Mouse (Mus musculus): ENCODE measurements around the gene Aip. TPM values are rescaled to one million over a fixed set of nuclear protein-coding genes. Genes with fewer than 3 reads are reported as not detected.

Gene Aip
- total RNA-seq, 1 experiment: 26.9 TPM

DNA sequence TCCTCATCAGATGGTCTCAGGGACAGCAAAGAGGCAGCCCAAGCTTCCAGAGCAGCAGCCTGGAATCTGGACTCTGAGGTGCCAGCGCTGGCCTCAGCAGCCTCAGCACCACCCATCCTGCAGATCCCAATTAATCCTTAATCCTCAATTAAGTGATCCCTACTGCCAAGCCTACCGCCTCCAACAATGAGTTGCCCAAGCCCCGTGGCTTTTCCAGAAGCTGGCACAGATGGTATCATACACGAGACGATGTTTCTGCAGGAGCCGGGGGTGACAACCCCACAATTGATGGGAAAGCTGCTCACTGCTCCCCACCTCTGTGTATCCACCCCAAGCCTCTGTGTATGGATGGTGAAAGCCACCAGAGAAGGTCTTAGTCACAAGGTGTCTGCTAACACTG is 36.5 kb downstream of the Aip start:
- in situ Hi-C loops (cut with MboI; ENCODE audit: low sequenced_read_pairs in 2 of 2, unreplicated experiment in 2 of 2): no loop called here
- no peak overlapping the region for H3K4me3 ChIP-seq (ENCODE audit: insufficient read depth in 1 of 2, low read depth in 1 of 2, low read length in 2 of 2, poor library complexity in 1 of 2, severe bottlenecking in 1 of 2)
- TF ChIP-seq HCFC1 (IDR thresholded peaks at IDR 0.05; ENCODE audit: borderline replicate concordance, insufficient read depth, low read length): no peak
- no peak for TF ChIP-seq CHD2 (IDR thresholded peaks at IDR 0.05; ENCODE audit: low read depth, low read length)
- no peak for TF ChIP-seq MAFK (IDR thresholded peaks at IDR 0.05; ENCODE audit: insufficient read depth, low read depth, low read length)
- TF ChIP-seq ZC3H11A (IDR thresholded peaks at IDR 0.05; ENCODE audit: borderline replicate concordance, low read depth, low read length): no peak
- TF ChIP-seq ZNF384 (IDR thresholded peaks at IDR 0.05; ENCODE audit: low read depth, low read length): no peak

DNA sequence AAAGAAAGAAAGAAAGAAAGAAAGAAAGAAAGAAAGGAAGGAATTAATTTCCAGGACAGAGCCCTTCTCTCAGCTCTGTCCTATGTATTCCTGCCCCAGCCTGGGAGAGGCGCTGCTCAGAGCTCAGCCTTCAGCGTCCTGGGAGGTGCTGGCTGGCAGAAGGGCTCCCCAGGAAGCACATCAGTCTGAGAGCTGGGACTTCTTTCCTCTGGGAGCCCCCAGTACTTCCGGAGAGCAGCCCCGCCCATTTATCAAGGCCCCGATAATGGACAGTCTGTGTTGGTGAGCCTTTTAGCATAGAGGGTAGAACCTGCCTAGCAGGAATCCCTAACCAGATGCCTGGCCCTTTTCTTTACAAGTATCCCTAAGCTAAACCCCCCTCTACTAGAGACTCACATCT is 37.5 kb downstream of the Aip start:
- Histone ChIP-seq H3K9ac (ENCODE audit: insufficient read depth, low read depth, low read length, poor library complexity, severe bottlenecking) (no peak overlapping the region), H3K4me1 (ENCODE audit: control insufficient read depth in 2 of 2, insufficient read depth in 2 of 2, low read length in 2 of 2, poor library complexity in 1 of 2) (peaks cover 0 to 10% of the 10 kb centered on the region in 2 experiments; a peak in 1 of 4 replicates), H3K4me3 (ENCODE audit: insufficient read depth in 1 of 2, low read depth in 1 of 2, low read length in 2 of 2, poor library complexity in 1 of 2, severe bottlenecking in 1 of 2) (no peak overlapping the region), H3K27ac (ENCODE audit: insufficient read depth, low read depth, low read length, poor library complexity, severe bottlenecking) (no peak overlapping the region), H3K36me3 (ENCODE audit: control insufficient read depth, insufficient read depth, low read length, poor library complexity, severe bottlenecking) (no peaks in the 10 kb centered on the region), H3K9me3 (ENCODE audit: control insufficient read depth, insufficient read depth, low read depth, low read length) (no peaks in the 10 kb centered on the region)
- DNase-seq (ENCODE audit: low read depth, low spot score): no peak
- TF ChIP-seq ZC3H11A (IDR thresholded peaks at IDR 0.05; ENCODE audit: borderline replicate concordance, low read depth, low read length) (no peak), CHD2 (IDR thresholded peaks at IDR 0.05; ENCODE audit: low read depth, low read length) (no peak), HCFC1 (IDR thresholded peaks at IDR 0.05; ENCODE audit: borderline replicate concordance, insufficient read depth, low read length) (no peak), ZNF384 (IDR thresholded peaks at IDR 0.05; ENCODE audit: low read depth, low read length) (no peak), MAFK (IDR thresholded peaks at IDR 0.05; ENCODE audit: insufficient read depth, low read depth, low read length) (no peak)
- in situ Hi-C loops (cut with MboI; ENCODE audit: low sequenced_read_pairs in 2 of 2, unreplicated experiment in 2 of 2): no loop called here

More for the DNA sequence above, 36.5 kb downstream of the Aip start:
- DNase-seq (ENCODE audit: low read depth, low spot score): no peak
- no peak overlapping the region for H3K27ac ChIP-seq (ENCODE audit: insufficient read depth, low read depth, low read length, poor library complexity, severe bottlenecking)
- no peak overlapping the region for H3K9ac ChIP-seq (ENCODE audit: insufficient read depth, low read depth, low read length, poor library complexity, severe bottlenecking)
- no peaks in the 10 kb centered on the region for H3K36me3 ChIP-seq (ENCODE audit: control insufficient read depth, insufficient read depth, low read length, poor library complexity, severe bottlenecking)
- H3K9me3 ChIP-seq (ENCODE audit: control insufficient read depth, insufficient read depth, low read depth, low read length): no peaks in the 10 kb centered on the region
- H3K4me1 ChIP-seq (ENCODE audit: control insufficient read depth in 2 of 2, insufficient read depth in 2 of 2, low read length in 2 of 2, poor library complexity in 1 of 2): peaks cover 0 to 8% of the 10 kb centered on the region in 2 experiments; a peak in 2 of 4 replicates

DNA sequence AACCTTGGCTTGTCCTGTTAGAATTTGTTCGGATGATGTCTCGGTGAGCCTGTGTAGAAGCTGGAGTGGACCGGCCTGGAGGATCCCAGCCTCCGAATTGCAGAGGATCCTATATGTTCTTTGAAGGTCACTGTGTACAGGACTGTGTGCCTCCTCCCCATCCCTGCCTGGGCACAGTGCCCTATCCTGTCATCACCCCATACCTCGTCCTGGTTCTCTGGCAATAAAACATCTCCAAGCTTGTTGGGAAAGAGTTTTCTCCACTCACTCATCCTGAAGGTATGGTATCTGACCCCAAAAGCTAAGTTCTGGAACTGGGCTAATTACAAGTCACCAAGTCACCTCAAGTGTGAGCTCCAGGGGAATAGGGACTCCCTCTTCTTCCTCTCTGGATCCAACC is 38.6 kb downstream of the Aip start:
- Histone ChIP-seq H3K4me3 (ENCODE audit: insufficient read depth in 1 of 2, low read depth in 1 of 2, low read length in 2 of 2, poor library complexity in 1 of 2, severe bottlenecking in 1 of 2) (no peak overlapping the region), H3K9ac (ENCODE audit: insufficient read depth, low read depth, low read length, poor library complexity, severe bottlenecking) (no peak overlapping the region), H3K27ac (ENCODE audit: insufficient read depth, low read depth, low read length, poor library complexity, severe bottlenecking) (no peak overlapping the region), H3K4me1 (ENCODE audit: control insufficient read depth in 2 of 2, insufficient read depth in 2 of 2, low read length in 2 of 2, poor library complexity in 1 of 2) (peaks cover 0 to 10% of the 10 kb centered on the region in 2 experiments; a peak in 1 of 4 replicates), H3K36me3 (ENCODE audit: control insufficient read depth, insufficient read depth, low read length, poor library complexity, severe bottlenecking) (no peaks in the 10 kb centered on the region), H3K9me3 (ENCODE audit: control insufficient read depth, insufficient read depth, low read depth, low read length) (no peaks in the 10 kb centered on the region)
- in situ Hi-C loops (cut with MboI; ENCODE audit: low sequenced_read_pairs in 2 of 2, unreplicated experiment in 2 of 2): no loop called here
- no peak for DNase-seq (ENCODE audit: low read depth, low spot score)
- TF ChIP-seq ZC3H11A (IDR thresholded peaks at IDR 0.05; ENCODE audit: borderline replicate concordance, low read depth, low read length): no peak
- TF ChIP-seq HCFC1 (IDR thresholded peaks at IDR 0.05; ENCODE audit: borderline replicate concordance, insufficient read depth, low read length): no peak
- TF ChIP-seq MAFK (IDR thresholded peaks at IDR 0.05; ENCODE audit: insufficient read depth, low read depth, low read length): no peak
- no peak for TF ChIP-seq CHD2 (IDR thresholded peaks at IDR 0.05; ENCODE audit: low read depth, low read length)
- TF ChIP-seq ZNF384 (IDR thresholded peaks at IDR 0.05; ENCODE audit: low read depth, low read length): no peak

DNA sequence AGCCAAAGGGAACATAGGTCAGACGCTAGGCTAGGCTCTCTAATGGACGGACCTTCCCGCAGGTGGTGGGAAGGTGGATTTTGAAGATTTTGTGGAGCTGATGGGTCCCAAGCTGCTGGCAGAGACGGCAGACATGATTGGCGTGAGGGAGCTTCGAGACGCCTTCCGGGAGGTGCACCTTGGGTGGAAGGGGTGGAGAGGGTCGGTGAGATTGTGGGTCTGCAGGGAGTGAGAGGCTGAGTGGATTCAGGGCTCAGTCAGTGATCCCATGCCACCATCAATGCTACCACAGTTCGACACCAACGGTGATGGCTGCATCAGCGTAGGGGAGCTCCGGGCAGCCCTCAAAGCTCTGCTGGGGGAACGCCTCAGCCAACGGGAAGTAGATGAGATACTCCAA is 39.5 kb downstream of the Aip start:
- H3K9me3 ChIP-seq (ENCODE audit: control insufficient read depth, insufficient read depth, low read depth, low read length): no peaks in the 10 kb centered on the region
- H3K4me1 ChIP-seq (ENCODE audit: control insufficient read depth in 2 of 2, insufficient read depth in 2 of 2, low read length in 2 of 2, poor library complexity in 1 of 2): peaks cover 0 to 10% of the 10 kb centered on the region in 2 experiments; a peak in 1 of 4 replicates
- no peaks in the 10 kb centered on the region for H3K36me3 ChIP-seq (ENCODE audit: control insufficient read depth, insufficient read depth, low read length, poor library complexity, severe bottlenecking)
- in situ Hi-C loops (cut with MboI; ENCODE audit: low sequenced_read_pairs in 2 of 2, unreplicated experiment in 2 of 2): no loop called here
- H3K27ac ChIP-seq (ENCODE audit: insufficient read depth, low read depth, low read length, poor library complexity, severe bottlenecking): no peak overlapping the region
- H3K4me3 ChIP-seq (ENCODE audit: insufficient read depth in 1 of 2, low read depth in 1 of 2, low read length in 2 of 2, poor library complexity in 1 of 2, severe bottlenecking in 1 of 2): no peak overlapping the region
- H3K9ac ChIP-seq (ENCODE audit: insufficient read depth, low read depth, low read length, poor library complexity, severe bottlenecking): no peak overlapping the region
- no peak for DNase-seq (ENCODE audit: low read depth, low spot score)
- TF ChIP-seq ZC3H11A (IDR thresholded peaks at IDR 0.05; ENCODE audit: borderline replicate concordance, low read depth, low read length): no peak
- no peak for TF ChIP-seq ZNF384 (IDR thresholded peaks at IDR 0.05; ENCODE audit: low read depth, low read length)
- TF ChIP-seq HCFC1 (IDR thresholded peaks at IDR 0.05; ENCODE audit: borderline replicate concordance, insufficient read depth, low read length): no peak
- no peak for TF ChIP-seq CHD2 (IDR thresholded peaks at IDR 0.05; ENCODE audit: low read depth, low read length)
- TF ChIP-seq MAFK (IDR thresholded peaks at IDR 0.05; ENCODE audit: insufficient read depth, low read depth, low read length): no peak

DNA sequence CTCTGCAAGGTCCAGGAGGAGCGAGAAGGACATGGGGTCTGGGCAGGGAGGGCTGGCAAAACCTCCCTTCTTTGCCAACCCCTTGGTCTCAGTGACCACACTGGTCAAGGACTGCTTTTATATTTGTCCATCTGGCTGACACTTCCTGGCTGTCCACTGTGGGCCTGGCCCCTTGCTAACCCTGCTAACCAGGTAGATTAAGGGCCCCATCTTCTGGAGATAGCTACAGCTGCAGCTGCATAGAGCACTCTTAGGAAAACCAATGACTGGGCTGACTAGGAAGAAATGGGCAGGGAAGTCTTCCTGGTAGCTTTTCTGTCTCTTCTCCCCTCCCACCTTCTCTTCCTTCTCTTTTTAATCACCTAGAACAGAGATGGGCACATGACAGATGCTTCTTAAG is 40.7 kb downstream of the Aip start:
- H3K36me3 ChIP-seq (ENCODE audit: control insufficient read depth, insufficient read depth, low read length, poor library complexity, severe bottlenecking): no peaks in the 10 kb centered on the region
- in situ Hi-C loops (cut with MboI; ENCODE audit: low sequenced_read_pairs in 2 of 2, unreplicated experiment in 2 of 2): no loop called here
- H3K4me3 ChIP-seq (ENCODE audit: insufficient read depth in 1 of 2, low read depth in 1 of 2, low read length in 2 of 2, poor library complexity in 1 of 2, severe bottlenecking in 1 of 2): no peak overlapping the region
- H3K27ac ChIP-seq (ENCODE audit: insufficient read depth, low read depth, low read length, poor library complexity, severe bottlenecking): no peak overlapping the region
- peaks cover 0 to 10% of the 10 kb centered on the region in 2 experiments; a peak in 1 of 4 replicates for H3K4me1 ChIP-seq (ENCODE audit: control insufficient read depth in 2 of 2, insufficient read depth in 2 of 2, low read length in 2 of 2, poor library complexity in 1 of 2)
- no peaks in the 10 kb centered on the region for H3K9me3 ChIP-seq (ENCODE audit: control insufficient read depth, insufficient read depth, low read depth, low read length)
- no peak for DNase-seq (ENCODE audit: low read depth, low spot score)
- TF ChIP-seq MAFK (IDR thresholded peaks at IDR 0.05; ENCODE audit: insufficient read depth, low read depth, low read length): no peak
- no peak for TF ChIP-seq ZC3H11A (IDR thresholded peaks at IDR 0.05; ENCODE audit: borderline replicate concordance, low read depth, low read length)
- TF ChIP-seq ZNF384 (IDR thresholded peaks at IDR 0.05; ENCODE audit: low read depth, low read length): no peak
- TF ChIP-seq CHD2 (IDR thresholded peaks at IDR 0.05; ENCODE audit: low read depth, low read length): no peak
- TF ChIP-seq HCFC1 (IDR thresholded peaks at IDR 0.05; ENCODE audit: borderline replicate concordance, insufficient read depth, low read length): no peak
- no peak overlapping the region for H3K9ac ChIP-seq (ENCODE audit: insufficient read depth, low read depth, low read length, poor library complexity, severe bottlenecking)
